Mouse (Mus musculus): ENCODE data around the gene Sirt4. TPM values are rescaled to one million over a fixed set of nuclear protein-coding genes. Genes with fewer than 3 reads are reported as not detected.
A peak's percentile ranks its signal among the peaks of the same experiment; 100 is the strongest.

Sirt4 gene
- polyA plus RNA-seq, 1 experiment: 22.2 TPM

DNA sequence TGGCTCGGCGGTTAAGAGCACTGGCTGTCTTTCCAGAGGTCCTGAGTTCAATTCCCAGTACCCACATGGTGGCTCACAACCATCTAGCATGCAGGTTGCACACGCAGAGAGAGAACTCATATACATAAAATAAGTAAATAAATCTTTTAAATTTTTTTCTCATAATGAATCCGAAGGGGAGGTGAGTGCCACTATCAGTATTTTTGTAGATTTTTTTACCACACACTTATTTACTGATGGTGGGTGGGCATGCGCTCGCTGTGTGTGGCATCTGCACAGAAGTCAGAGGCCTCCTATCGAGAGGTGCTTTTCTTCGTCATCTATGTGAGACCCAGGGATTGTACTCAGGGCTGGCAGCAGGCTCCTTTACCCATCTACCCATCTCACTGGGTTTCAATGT is 2.8 kb upstream of the Sirt4 start:
- Histone ChIP-seq H3K9me3 (replicated peaks; ENCODE audit: control insufficient read depth, insufficient read depth, low read length, poor library complexity, severe bottlenecking) (no peaks in the 10 kb centered on the region), H3K27me3 (ENCODE audit: control insufficient read depth, insufficient read depth, low read length, poor library complexity, severe bottlenecking) (no peaks in the 10 kb centered on the region), H3K36me3 (ENCODE audit: control insufficient read depth, insufficient read depth, low read length, poor library complexity, severe bottlenecking) (no peaks in the 10 kb centered on the region), H3K27ac (ENCODE audit: insufficient read depth, low read length) (no peak overlapping the region), H3K4me1 (ENCODE audit: control insufficient read depth, insufficient read depth, low read length) (no peaks in the 10 kb centered on the region), H3K9ac (ENCODE audit: low read depth, poor library complexity, severe bottlenecking) (no peak overlapping the region), H3K4me3 (ENCODE audit: low read depth, low read length) (no peak overlapping the region)
- no peak for TF ChIP-seq CTCF (IDR thresholded peaks at IDR 0.05; ENCODE audit: low read depth, low read length)
- TF ChIP-seq POLR2A (IDR thresholded peaks at IDR 0.05; ENCODE audit: insufficient read depth, low read length): no peak
- no peak for TF ChIP-seq EP300 (IDR thresholded peaks at IDR 0.05; ENCODE audit: insufficient read depth, low read depth, low read length)

- Histone ChIP-seq H3K27ac (ENCODE audit: insufficient read depth, low read length) (no peak overlapping the region), H3K9me3 (replicated peaks; ENCODE audit: control insufficient read depth, insufficient read depth, low read length, poor library complexity, severe bottlenecking) (no peaks in the 10 kb centered on the region), H3K36me3 (ENCODE audit: control insufficient read depth, insufficient read depth, low read length, poor library complexity, severe bottlenecking) (no peaks in the 10 kb centered on the region), H3K27me3 (ENCODE audit: control insufficient read depth, insufficient read depth, low read length, poor library complexity, severe bottlenecking) (no peaks in the 10 kb centered on the region), H3K9ac (ENCODE audit: low read depth, poor library complexity, severe bottlenecking) (no peak overlapping the region), H3K4me3 (ENCODE audit: low read depth, low read length) (no peak overlapping the region), H3K4me1 (ENCODE audit: control insufficient read depth, insufficient read depth, low read length) (no peaks in the 10 kb centered on the region)
- TF ChIP-seq POLR2A (IDR thresholded peaks at IDR 0.05; ENCODE audit: insufficient read depth, low read length) (no peak), CTCF (IDR thresholded peaks at IDR 0.05; ENCODE audit: low read depth, low read length) (no peak), EP300 (IDR thresholded peaks at IDR 0.05; ENCODE audit: insufficient read depth, low read depth, low read length) (no peak)
Observed at GRCm38 (mm10) chr5:115486726-115487125, 2.2 kb upstream of the Sirt4 start.

DNA sequence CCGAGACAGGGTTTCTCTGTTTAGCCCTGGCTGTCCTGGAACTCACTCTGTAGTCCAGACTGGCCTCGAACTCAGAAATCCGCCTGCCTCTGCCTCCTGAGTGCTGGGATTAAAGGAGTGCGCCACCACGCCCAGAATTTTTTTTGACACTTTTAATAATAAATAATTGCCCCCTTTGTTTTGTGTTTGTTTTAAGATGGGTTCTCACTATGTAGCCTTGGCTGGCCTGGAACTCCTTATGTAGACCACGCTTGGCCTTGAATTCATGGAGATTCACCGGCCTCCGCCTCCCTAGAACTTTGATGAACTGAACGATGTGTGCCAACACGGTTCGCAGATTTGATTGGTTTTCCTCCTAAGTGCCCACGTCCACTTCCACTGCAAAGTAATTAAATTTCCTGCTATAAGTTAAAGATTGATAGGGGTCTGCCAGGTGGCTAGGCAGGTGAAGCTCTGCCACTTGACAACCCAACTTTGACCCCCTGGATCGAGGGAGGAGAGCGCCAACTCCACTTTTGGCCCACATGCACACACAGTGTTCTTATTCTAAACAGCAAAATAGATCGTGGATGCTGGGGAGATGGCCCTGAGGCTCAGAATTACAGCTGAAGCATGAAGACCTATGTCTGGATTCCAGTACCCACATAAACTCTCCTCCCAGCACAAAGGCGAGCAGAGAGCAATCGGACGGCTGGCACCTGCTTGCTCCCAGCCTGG is 1.1 kb upstream of the Sirt4 start:
- no peak overlapping the region for H3K4me3 ChIP-seq (ENCODE audit: low read depth, low read length)
- no peak overlapping the region for H3K9ac ChIP-seq (ENCODE audit: low read depth, poor library complexity, severe bottlenecking)
- no peaks in the 10 kb centered on the region for H3K4me1 ChIP-seq (ENCODE audit: control insufficient read depth, insufficient read depth, low read length)
- no peaks in the 10 kb centered on the region for H3K36me3 ChIP-seq (ENCODE audit: control insufficient read depth, insufficient read depth, low read length, poor library complexity, severe bottlenecking)
- H3K27ac ChIP-seq (ENCODE audit: insufficient read depth, low read length): no peak overlapping the region
- no peaks in the 10 kb centered on the region for H3K9me3 ChIP-seq (replicated peaks; ENCODE audit: control insufficient read depth, insufficient read depth, low read length, poor library complexity, severe bottlenecking)
- TF ChIP-seq POLR2A (IDR thresholded peaks at IDR 0.05; ENCODE audit: insufficient read depth, low read length): no peak
- TF ChIP-seq CTCF (IDR thresholded peaks at IDR 0.05; ENCODE audit: low read depth, low read length): no peak
- TF ChIP-seq EP300 (IDR thresholded peaks at IDR 0.05; ENCODE audit: insufficient read depth, low read depth, low read length): no peak
- no peaks in the 10 kb centered on the region for H3K27me3 ChIP-seq (ENCODE audit: control insufficient read depth, insufficient read depth, low read length, poor library complexity, severe bottlenecking)

DNA sequence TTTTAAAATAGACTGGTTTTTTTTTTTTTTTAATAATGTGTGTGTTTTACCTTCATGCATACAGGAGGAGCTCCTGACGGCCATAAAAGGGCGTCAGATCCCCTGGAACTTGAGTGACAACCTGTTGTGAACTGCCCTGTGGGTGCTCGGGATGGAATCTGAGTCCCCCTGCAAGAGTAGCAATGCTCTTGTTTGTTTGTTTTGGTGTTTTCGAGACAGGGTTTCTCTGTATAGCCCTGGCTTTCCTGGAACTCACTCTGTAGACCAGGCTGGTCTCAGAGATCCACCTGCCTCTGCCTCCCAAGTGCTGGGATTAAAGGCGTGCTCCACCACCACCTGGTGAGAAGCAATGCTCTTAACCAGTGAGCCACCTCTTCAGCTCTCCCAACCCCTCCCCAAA is 471 bp upstream of the Sirt4 start:
- TF ChIP-seq CTCF (IDR thresholded peaks at IDR 0.05; ENCODE audit: low read depth, low read length) (no peak), POLR2A (IDR thresholded peaks at IDR 0.05; ENCODE audit: insufficient read depth, low read length) (no peak), EP300 (IDR thresholded peaks at IDR 0.05; ENCODE audit: insufficient read depth, low read depth, low read length) (no peak)
- no peaks in the 10 kb centered on the region for H3K36me3 ChIP-seq (ENCODE audit: control insufficient read depth, insufficient read depth, low read length, poor library complexity, severe bottlenecking)
- no peaks in the 10 kb centered on the region for H3K9me3 ChIP-seq (replicated peaks; ENCODE audit: control insufficient read depth, insufficient read depth, low read length, poor library complexity, severe bottlenecking)
- no peaks in the 10 kb centered on the region for H3K4me1 ChIP-seq (ENCODE audit: control insufficient read depth, insufficient read depth, low read length)
- H3K27me3 ChIP-seq (ENCODE audit: control insufficient read depth, insufficient read depth, low read length, poor library complexity, severe bottlenecking): no peaks in the 10 kb centered on the region
- peak overlapping the region; percentile 76 for H3K9ac ChIP-seq (ENCODE audit: low read depth, poor library complexity, severe bottlenecking)
- no peak overlapping the region for H3K27ac ChIP-seq (ENCODE audit: insufficient read depth, low read length)
- peak overlapping the region; percentile 91 for H3K4me3 ChIP-seq (ENCODE audit: low read depth, low read length)

- Histone ChIP-seq H3K27ac (ENCODE audit: insufficient read depth, low read length) (no peak overlapping the region), H3K36me3 (ENCODE audit: control insufficient read depth, insufficient read depth, low read length, poor library complexity, severe bottlenecking) (no peaks in the 10 kb centered on the region), H3K9ac (ENCODE audit: low read depth, poor library complexity, severe bottlenecking) (peak overlapping the region; percentile 25), H3K4me3 (ENCODE audit: low read depth, low read length) (peak overlapping the region; percentile 43; the same call in 1 of the 2 replicates), H3K4me1 (ENCODE audit: control insufficient read depth, insufficient read depth, low read length) (no peaks in the 10 kb centered on the region), H3K27me3 (ENCODE audit: control insufficient read depth, insufficient read depth, low read length, poor library complexity, severe bottlenecking) (no peaks in the 10 kb centered on the region), H3K9me3 (replicated peaks; ENCODE audit: control insufficient read depth, insufficient read depth, low read length, poor library complexity, severe bottlenecking) (no peaks in the 10 kb centered on the region)
- peak; percentile 2 for TF ChIP-seq CTCF (IDR thresholded peaks at IDR 0.05; ENCODE audit: low read depth, low read length)
- TF ChIP-seq POLR2A (IDR thresholded peaks at IDR 0.05; ENCODE audit: insufficient read depth, low read length): no peak
Observed at GRCm38 (mm10) chr5:115483385-115483784, 1.1 kb downstream of the Sirt4 start.

GRCm38 (mm10) chr5:115482390-115483265 is 1.9 kb downstream of the Sirt4 start:
- H3K27ac ChIP-seq (ENCODE audit: insufficient read depth, low read length): no peak overlapping the region; the same call in 1 of the 2 replicates
- H3K4me3 ChIP-seq (ENCODE audit: low read depth, low read length): peak overlapping the region; percentile 43
- H3K4me1 ChIP-seq (ENCODE audit: control insufficient read depth, insufficient read depth, low read length): no peaks in the 10 kb centered on the region
- H3K36me3 ChIP-seq (ENCODE audit: control insufficient read depth, insufficient read depth, low read length, poor library complexity, severe bottlenecking): peaks cover 4% of the 10 kb centered on the region
- no peak for TF ChIP-seq CTCF (IDR thresholded peaks at IDR 0.05; ENCODE audit: low read depth, low read length)
- TF ChIP-seq EP300 (IDR thresholded peaks at IDR 0.05; ENCODE audit: insufficient read depth, low read depth, low read length): 0 out of 2 replicates have a peak, but pooled peaks have one; percentile 7
- peak overlapping the region; percentile 25 for H3K9ac ChIP-seq (ENCODE audit: low read depth, poor library complexity, severe bottlenecking)
- H3K9me3 ChIP-seq (replicated peaks; ENCODE audit: control insufficient read depth, insufficient read depth, low read length, poor library complexity, severe bottlenecking): no peaks in the 10 kb centered on the region
- no peaks in the 10 kb centered on the region for H3K27me3 ChIP-seq (ENCODE audit: control insufficient read depth, insufficient read depth, low read length, poor library complexity, severe bottlenecking)

All from ES-Bruce4 (cell line).